Mouse (Mus musculus) E14TG2a.4 (cell line): ENCODE measurements around the gene Eaf1.

Source experiments
- H3K27me3 ChIP-seq: 2 replicates; pipeline ENCODE4 v1.6.1; 2014; ENCODE audit warnings: low read length, control low read depth; ENCODE audit not compliant: insufficient read depth
- H3K36me3 ChIP-seq: 2 replicates; pipeline ENCODE4 v1.6.1; 2014; ENCODE audit warnings: low read length, control low read depth; ENCODE audit not compliant: insufficient read depth
- H3K4me1 ChIP-seq: replicated peaks from 2 replicates; pipeline ENCODE4 v1.6.1; 2014; ENCODE audit warnings: low read depth, low read length, control low read depth
- H3K4me3 ChIP-seq: replicated peaks from 2 replicates; pipeline ENCODE4 v1.5.1; 2014; ENCODE audit warnings: mild to moderate bottlenecking, low read length
- H3K9me3 ChIP-seq: 2 replicates; pipeline ENCODE4 v1.6.1; 2014; ENCODE audit warnings: low read length, control low read depth
- CTCF ChIP-seq: conservative IDR thresholded peaks from 2 replicates; pipeline ENCODE4 v1.5.1; 2014; ENCODE audit warnings: low read length
- NANOG ChIP-seq: IDR thresholded peaks from 2 replicates; pipeline ENCODE4 v1.6.1; 2014; ENCODE audit warnings: borderline replicate concordance, low read length, mixed read lengths
- POU5F1 ChIP-seq: IDR thresholded peaks from 2 replicates; pipeline ENCODE4 v1.6.1; 2014; ENCODE audit warnings: low read length, borderline replicate concordance

Gene Eaf1

GRCm38 (mm10) chr14:31496241-31496646, 2.0 kb downstream of the Eaf1 start:
- H3K9me3 ChIP-seq: no peaks in the 10 kb centered on the region
- TF ChIP-seq CTCF: no peak
- no peak for TF ChIP-seq POU5F1
- TF ChIP-seq NANOG: no peak

GRCm38 (mm10) chr14:31499526-31499925, 5.3 kb downstream of the Eaf1 start:
- TF ChIP-seq POU5F1 (no peak), NANOG (no peak; the same call in 1 of the 2 replicates), CTCF (no peak)
- no peaks in the 10 kb centered on the region for H3K27me3 ChIP-seq
- H3K9me3 ChIP-seq: no peaks in the 10 kb centered on the region
- peaks cover 78% of the 10 kb centered on the region for H3K36me3 ChIP-seq
- H3K4me1 ChIP-seq: peaks cover 54% of the 10 kb centered on the region
- peak overlapping the region; percentile 3; the same call in 1 of the 2 replicates for H3K4me3 ChIP-seq

More at GRCm38 (mm10) chr14:31496241-31496646, 2.0 kb downstream of the Eaf1 start:
- Histone ChIP-seq H3K36me3 (peaks cover 69% of the 10 kb centered on the region), H3K4me3 (peak overlapping the region; percentile 96), H3K4me1 (peaks cover 68% of the 10 kb centered on the region), H3K27me3 (no peaks in the 10 kb centered on the region)

- H3K4me1 ChIP-seq: peaks cover 27% of the 10 kb centered on the region
- no peak for TF ChIP-seq POU5F1
- no peak for TF ChIP-seq NANOG
- no peak for TF ChIP-seq CTCF
These were observed 9.2 kb downstream of the Eaf1 start for GRCm38 (mm10) chr14:31503406-31503805.

GRCm38 (mm10) chr14:31506456-31506855, 12.3 kb downstream of the Eaf1 start:
- peaks cover 93% of the 10 kb centered on the region for H3K36me3 ChIP-seq
- TF ChIP-seq CTCF (no peak), POU5F1 (no peak), NANOG (no peak)
- no peak overlapping the region for H3K4me3 ChIP-seq
- H3K4me1 ChIP-seq: peaks cover 4% of the 10 kb centered on the region
- H3K9me3 ChIP-seq: no peaks in the 10 kb centered on the region
- H3K27me3 ChIP-seq: no peaks in the 10 kb centered on the region

More at GRCm38 (mm10) chr14:31503406-31503805, 9.2 kb downstream of the Eaf1 start:
- Histone ChIP-seq H3K4me3 (no peak overlapping the region), H3K36me3 (peaks cover 99% of the 10 kb centered on the region), H3K27me3 (no peaks in the 10 kb centered on the region), H3K9me3 (no peaks in the 10 kb centered on the region)

- Histone ChIP-seq H3K9me3 (peaks cover 6% of the 10 kb centered on the region; the same call in 1 of the 2 replicates), H3K27me3 (no peaks in the 10 kb centered on the region), H3K4me1 (no peaks in the 10 kb centered on the region), H3K36me3 (peaks cover 58% of the 10 kb centered on the region), H3K4me3 (no peak overlapping the region)
- TF ChIP-seq CTCF (no peak), POU5F1 (no peak)
These were observed 15.7 kb downstream of the Eaf1 start for GRCm38 (mm10) chr14:31509911-31510310.

GRCm38 (mm10) chr14:31510322-31510721, 16.1 kb downstream of the Eaf1 start:
- no peak for TF ChIP-seq POU5F1
- TF ChIP-seq NANOG: no peak
- no peak for TF ChIP-seq CTCF
- no peak overlapping the region for H3K4me3 ChIP-seq
- no peaks in the 10 kb centered on the region for H3K4me1 ChIP-seq

GRCm38 (mm10) chr14:31515895-31516294, 21.7 kb downstream of the Eaf1 start:
- Histone ChIP-seq H3K4me1 (peaks cover 24% of the 10 kb centered on the region), H3K4me3 (no peak overlapping the region), H3K9me3 (peaks cover 6% of the 10 kb centered on the region; the same call in 1 of the 2 replicates), H3K36me3 (peaks cover 2% of the 10 kb centered on the region), H3K27me3 (no peaks in the 10 kb centered on the region)
- TF ChIP-seq NANOG: no peak
- TF ChIP-seq POU5F1: no peak
- TF ChIP-seq CTCF: no peak

More at GRCm38 (mm10) chr14:31510322-31510721, 16.1 kb downstream of the Eaf1 start:
- H3K27me3 ChIP-seq: no peaks in the 10 kb centered on the region
- H3K36me3 ChIP-seq: peaks cover 54% of the 10 kb centered on the region
- H3K9me3 ChIP-seq: peaks cover 6% of the 10 kb centered on the region; the same call in 1 of the 2 replicates

- TF ChIP-seq POU5F1: no peak
- no peak for TF ChIP-seq CTCF
- TF ChIP-seq NANOG: no peak
- H3K4me1 ChIP-seq: peaks cover 29% of the 10 kb centered on the region
- peaks cover 3% of the 10 kb centered on the region; the same call in 1 of the 2 replicates for H3K9me3 ChIP-seq
- H3K4me3 ChIP-seq: no peak overlapping the region
- H3K36me3 ChIP-seq: no peaks in the 10 kb centered on the region
- H3K27me3 ChIP-seq: peaks cover 2% of the 10 kb centered on the region; the same call in 1 of the 2 replicates
These were observed 25.0 kb downstream of the Eaf1 start for GRCm38 (mm10) chr14:31519165-31519564.

- TF ChIP-seq NANOG (no peak), CTCF (0 out of 2 replicates have a peak, but pooled peaks have one; percentile 4)
- no peaks in the 10 kb centered on the region for H3K9me3 ChIP-seq
- H3K27me3 ChIP-seq: peaks cover 2% of the 10 kb centered on the region; the same call in 1 of the 2 replicates
- peaks cover 29% of the 10 kb centered on the region for H3K4me1 ChIP-seq
- no peak overlapping the region for H3K4me3 ChIP-seq
- H3K36me3 ChIP-seq: no peaks in the 10 kb centered on the region
These were observed 27.1 kb downstream of the Eaf1 start for GRCm38 (mm10) chr14:31521318-31521717.
